Mouse (Mus musculus) thymus, postnatal 36 days (tissue): ENCODE data around the gene Tm6sf2.

Experiments used
- DNase-seq, 2 experiments: peaks; one replicate each; pipeline ENCODE4 v3.0.0; 2022; ENCODE audit warnings: mixed read lengths in 2 of 2

Tm6sf2 gene

GRCm38 (mm10) chr8:70089296-70089960 lies 16.7 kb downstream of the Tm6sf2 start:
- DNase-seq: no peak

- DNase-seq: no peak
Measured at GRCm38 (mm10) chr8:70092786-70093185, 20.1 kb downstream of the Tm6sf2 start.

- no peak for DNase-seq
Measured at GRCm38 (mm10) chr8:70099276-70099675, 26.6 kb downstream of the Tm6sf2 start.

GRCm38 (mm10) chr8:70100241-70100640 lies 27.5 kb downstream of the Tm6sf2 start:
- DNase-seq: no peak

GRCm38 (mm10) chr8:70104506-70104905 lies 31.8 kb downstream of the Tm6sf2 start:
- peak; percentile 51 to 60 for DNase-seq

- DNase-seq: no peak
Measured at GRCm38 (mm10) chr8:70104922-70105321, 32.2 kb downstream of the Tm6sf2 start.

GRCm38 (mm10) chr8:70110451-70110850 lies 37.7 kb downstream of the Tm6sf2 start:
- no peak for DNase-seq

GRCm38 (mm10) chr8:70111192-70111795 lies 38.6 kb downstream of the Tm6sf2 start:
- DNase-seq: no peak

- DNase-seq: no peak
Measured at GRCm38 (mm10) chr8:70112401-70113016, 39.8 kb downstream of the Tm6sf2 start.

GRCm38 (mm10) chr8:70114488-70114887 lies 41.8 kb downstream of the Tm6sf2 start:
- DNase-seq: no peak

- no peak for DNase-seq
Measured at GRCm38 (mm10) chr8:70114892-70115291, 42.2 kb downstream of the Tm6sf2 start.

- DNase-seq: no peak
Measured at GRCm38 (mm10) chr8:70117611-70118010, 44.9 kb downstream of the Tm6sf2 start.

GRCm38 (mm10) chr8:70118726-70119700 lies 46.3 kb downstream of the Tm6sf2 start:
- DNase-seq: no peak

- DNase-seq: peak; percentile 24 to 37
Measured at GRCm38 (mm10) chr8:70120667-70121066, 47.9 kb downstream of the Tm6sf2 start, which contains the start of gene Ncan. Gene Ncan (minus strand): TSS chr8:70120873.

- peak in 1 of 2 experiments; percentile 18 for DNase-seq
Measured at GRCm38 (mm10) chr8:70122863-70123262, 50.1 kb downstream of the Tm6sf2 start.

- no peak for DNase-seq
Measured at GRCm38 (mm10) chr8:70124992-70125391, 52.3 kb downstream of the Tm6sf2 start.

GRCm38 (mm10) chr8:70128435-70128834 lies 55.7 kb downstream of the Tm6sf2 start:
- no peak for DNase-seq

GRCm38 (mm10) chr8:70129309-70129952 lies 56.7 kb downstream of the Tm6sf2 start:
- no peak for DNase-seq
